Mouse (Mus musculus): ENCODE measurements around the gene Glb1. TPM values are rescaled to one million over a fixed set of nuclear protein-coding genes. Genes with fewer than 3 reads are reported as not detected.

Gene Glb1
- polyA plus RNA-seq, 1 experiment, result 18.0 TPM

DNA sequence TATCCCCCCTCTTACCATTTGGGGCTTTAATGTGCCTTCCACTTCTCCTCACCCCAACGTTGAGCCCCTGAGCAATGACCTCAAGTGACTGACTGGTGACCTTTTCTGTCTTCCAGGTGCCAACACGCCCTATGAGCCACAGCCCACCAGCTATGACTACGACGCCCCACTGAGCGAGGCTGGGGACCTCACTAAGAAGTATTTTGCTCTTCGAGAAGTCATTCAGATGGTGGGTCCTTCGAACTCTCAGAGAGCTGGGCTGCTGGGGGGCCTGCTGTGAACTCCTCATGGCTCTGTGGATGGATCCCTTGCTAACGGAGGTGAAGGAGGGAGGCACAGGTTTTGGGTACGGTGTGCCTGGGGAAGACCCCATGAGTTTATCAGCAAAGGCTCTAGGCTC lies 42.0 kb downstream of the Glb1 start:
- no peak overlapping the region for H3K4me3 ChIP-seq (ENCODE audit: control insufficient read depth, low read depth, low read length)
- TF ChIP-seq CTCF (IDR thresholded peaks at IDR 0.05; ENCODE audit: control insufficient read depth, insufficient read depth, insufficient replicate concordance, low read depth, low read length), result no peak
- TF ChIP-seq POLR2A (IDR thresholded peaks at IDR 0.05; ENCODE audit: control insufficient read depth, low read depth, low read length), result no peak
- no peaks in the 10 kb centered on the region for H3K27me3 ChIP-seq (ENCODE audit: control insufficient read depth, insufficient read depth, low read length)
- H3K36me3 ChIP-seq (ENCODE audit: control insufficient read depth, insufficient read depth, low read length), result no peaks in the 10 kb centered on the region
- H3K27ac ChIP-seq (ENCODE audit: control insufficient read depth, insufficient read depth, low read depth, low read length), result no peak overlapping the region
- H3K4me1 ChIP-seq (ENCODE audit: control insufficient read depth, insufficient read depth, low read length), result no peaks in the 10 kb centered on the region

GRCm38 (mm10) chr9:114443351-114443750 lies 42.5 kb downstream of the Glb1 start:
- TF ChIP-seq CTCF (IDR thresholded peaks at IDR 0.05; ENCODE audit: control insufficient read depth, insufficient read depth, insufficient replicate concordance, low read depth, low read length) (no peak), POLR2A (IDR thresholded peaks at IDR 0.05; ENCODE audit: control insufficient read depth, low read depth, low read length) (no peak)
- Histone ChIP-seq H3K36me3 (ENCODE audit: control insufficient read depth, insufficient read depth, low read length) (no peaks in the 10 kb centered on the region), H3K4me1 (ENCODE audit: control insufficient read depth, insufficient read depth, low read length) (no peaks in the 10 kb centered on the region), H3K4me3 (ENCODE audit: control insufficient read depth, low read depth, low read length) (no peak overlapping the region), H3K27ac (ENCODE audit: control insufficient read depth, insufficient read depth, low read depth, low read length) (no peak overlapping the region), H3K27me3 (ENCODE audit: control insufficient read depth, insufficient read depth, low read length) (no peaks in the 10 kb centered on the region)

DNA sequence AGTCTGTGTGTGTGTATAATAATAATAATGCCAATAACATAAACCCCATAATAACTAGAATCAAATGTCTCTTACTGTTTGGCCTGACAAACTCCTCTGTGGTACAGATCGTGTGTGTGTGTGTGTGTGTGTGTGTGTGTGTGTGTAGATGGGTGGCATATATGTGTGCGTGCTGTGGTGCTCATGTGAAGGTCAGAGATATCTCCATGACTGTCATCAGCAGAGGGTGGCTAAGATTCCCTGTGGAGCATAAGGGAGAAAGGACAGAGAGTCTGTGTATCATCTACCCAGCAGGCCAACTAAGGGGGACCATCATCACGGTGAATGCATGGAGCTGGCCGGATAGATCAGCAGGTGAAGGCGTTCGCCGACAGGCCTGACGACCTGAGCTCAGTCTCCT lies 46.0 kb downstream of the Glb1 start:
- Histone ChIP-seq H3K4me1 (ENCODE audit: control insufficient read depth, insufficient read depth, low read length) (no peaks in the 10 kb centered on the region), H3K27ac (ENCODE audit: control insufficient read depth, insufficient read depth, low read depth, low read length) (no peak overlapping the region), H3K36me3 (ENCODE audit: control insufficient read depth, insufficient read depth, low read length) (no peaks in the 10 kb centered on the region), H3K4me3 (ENCODE audit: control insufficient read depth, low read depth, low read length) (no peak overlapping the region), H3K27me3 (ENCODE audit: control insufficient read depth, insufficient read depth, low read length) (no peaks in the 10 kb centered on the region)
- TF ChIP-seq CTCF (IDR thresholded peaks at IDR 0.05; ENCODE audit: control insufficient read depth, insufficient read depth, insufficient replicate concordance, low read depth, low read length) (no peak), POLR2A (IDR thresholded peaks at IDR 0.05; ENCODE audit: control insufficient read depth, low read depth, low read length) (no peak)

GRCm38 (mm10) chr9:114448700-114449099 lies 47.8 kb downstream of the Glb1 start:
- Histone ChIP-seq H3K4me3 (ENCODE audit: control insufficient read depth, low read depth, low read length) (no peak overlapping the region), H3K27ac (ENCODE audit: control insufficient read depth, insufficient read depth, low read depth, low read length) (no peak overlapping the region), H3K36me3 (ENCODE audit: control insufficient read depth, insufficient read depth, low read length) (no peaks in the 10 kb centered on the region), H3K4me1 (ENCODE audit: control insufficient read depth, insufficient read depth, low read length) (no peaks in the 10 kb centered on the region), H3K27me3 (ENCODE audit: control insufficient read depth, insufficient read depth, low read length) (no peaks in the 10 kb centered on the region)
- TF ChIP-seq POLR2A (IDR thresholded peaks at IDR 0.05; ENCODE audit: control insufficient read depth, low read depth, low read length) (no peak), CTCF (IDR thresholded peaks at IDR 0.05; ENCODE audit: control insufficient read depth, insufficient read depth, insufficient replicate concordance, low read depth, low read length) (no peak)

DNA sequence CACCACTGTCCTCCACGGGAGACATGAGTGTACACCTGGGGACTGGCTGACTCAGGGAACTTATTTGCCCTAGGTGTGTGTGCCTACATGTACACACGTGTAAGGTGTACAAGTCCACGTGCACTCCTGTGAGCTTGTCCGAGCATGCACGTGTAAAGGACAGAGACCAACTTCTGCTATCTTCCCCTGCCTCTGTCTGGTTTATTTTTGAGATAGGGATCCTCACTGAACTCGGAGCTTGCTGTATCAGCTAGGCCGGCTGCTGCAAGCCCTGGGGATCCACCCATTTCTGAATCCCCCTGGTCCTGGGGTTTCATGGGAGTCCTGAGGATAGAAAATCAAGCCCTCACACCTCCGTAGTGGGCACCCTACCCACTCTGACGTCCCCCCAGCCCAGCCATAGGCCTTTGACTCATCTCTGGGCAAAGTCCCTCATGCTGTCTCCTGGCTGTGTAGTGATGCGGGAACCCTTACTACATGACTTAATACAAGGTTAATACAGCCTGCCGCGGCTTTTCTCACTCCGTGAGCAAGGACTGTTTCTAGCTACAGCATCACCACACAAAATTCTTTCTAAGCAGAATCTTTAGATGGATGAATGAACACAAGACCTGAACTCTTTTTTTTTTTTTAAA lies 48.4 kb downstream of the Glb1 start:
- Histone ChIP-seq H3K4me3 (ENCODE audit: control insufficient read depth, low read depth, low read length) (no peak overlapping the region), H3K4me1 (ENCODE audit: control insufficient read depth, insufficient read depth, low read length) (peaks cover 3% of the 10 kb centered on the region), H3K27ac (ENCODE audit: control insufficient read depth, insufficient read depth, low read depth, low read length) (no peak overlapping the region), H3K36me3 (ENCODE audit: control insufficient read depth, insufficient read depth, low read length) (no peaks in the 10 kb centered on the region), H3K27me3 (ENCODE audit: control insufficient read depth, insufficient read depth, low read length) (no peaks in the 10 kb centered on the region)
- no peak for TF ChIP-seq POLR2A (IDR thresholded peaks at IDR 0.05; ENCODE audit: control insufficient read depth, low read depth, low read length)
- no peak for TF ChIP-seq CTCF (IDR thresholded peaks at IDR 0.05; ENCODE audit: control insufficient read depth, insufficient read depth, insufficient replicate concordance, low read depth, low read length)

DNA sequence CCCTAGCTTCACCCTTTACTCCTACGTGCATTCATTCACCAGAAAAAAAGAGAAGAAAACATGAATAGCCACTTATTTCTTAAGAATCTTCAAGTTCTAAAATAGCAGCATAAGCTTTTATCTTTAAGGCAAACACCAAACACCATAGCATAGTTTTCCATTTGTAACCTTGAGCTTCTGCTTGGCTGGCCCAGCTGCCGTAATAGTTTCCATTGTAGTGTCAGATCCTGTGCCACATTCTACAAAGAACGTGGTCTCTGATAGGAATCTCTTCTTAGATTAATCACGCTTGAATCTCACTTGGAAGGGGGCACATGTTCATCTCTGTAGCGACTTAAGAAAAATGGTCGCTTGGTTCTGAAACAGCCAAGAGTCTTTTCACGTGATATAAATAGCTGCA lies 50.7 kb downstream of the Glb1 start:
- TF ChIP-seq POLR2A (IDR thresholded peaks at IDR 0.05; ENCODE audit: control insufficient read depth, low read depth, low read length) (no peak), CTCF (IDR thresholded peaks at IDR 0.05; ENCODE audit: control insufficient read depth, insufficient read depth, insufficient replicate concordance, low read depth, low read length) (no peak)
- Histone ChIP-seq H3K4me3 (ENCODE audit: control insufficient read depth, low read depth, low read length) (no peak overlapping the region), H3K36me3 (ENCODE audit: control insufficient read depth, insufficient read depth, low read length) (no peaks in the 10 kb centered on the region), H3K4me1 (ENCODE audit: control insufficient read depth, insufficient read depth, low read length) (peaks cover 3% of the 10 kb centered on the region), H3K27ac (ENCODE audit: control insufficient read depth, insufficient read depth, low read depth, low read length) (no peak overlapping the region), H3K27me3 (ENCODE audit: control insufficient read depth, insufficient read depth, low read length) (no peaks in the 10 kb centered on the region)

GRCm38 (mm10) chr9:114452418-114452817 lies 51.5 kb downstream of the Glb1 start:
- no peak overlapping the region for H3K4me3 ChIP-seq (ENCODE audit: control insufficient read depth, low read depth, low read length)
- TF ChIP-seq CTCF (IDR thresholded peaks at IDR 0.05; ENCODE audit: control insufficient read depth, insufficient read depth, insufficient replicate concordance, low read depth, low read length), result no peak
- no peak for TF ChIP-seq POLR2A (IDR thresholded peaks at IDR 0.05; ENCODE audit: control insufficient read depth, low read depth, low read length)

More at GRCm38 (mm10) chr9:114452418-114452817, 51.5 kb downstream of the Glb1 start:
- no peaks in the 10 kb centered on the region for H3K27me3 ChIP-seq (ENCODE audit: control insufficient read depth, insufficient read depth, low read length)
- no peak overlapping the region for H3K27ac ChIP-seq (ENCODE audit: control insufficient read depth, insufficient read depth, low read depth, low read length)
- no peaks in the 10 kb centered on the region for H3K36me3 ChIP-seq (ENCODE audit: control insufficient read depth, insufficient read depth, low read length)
- peaks cover 3% of the 10 kb centered on the region for H3K4me1 ChIP-seq (ENCODE audit: control insufficient read depth, insufficient read depth, low read length)
